Mouse (Mus musculus): ENCODE measurements around the gene Gnb4. TPM values are rescaled to one million over a fixed set of nuclear protein-coding genes. Genes with fewer than 3 reads are reported as not detected.
A peak's percentile ranks its signal among the peaks of the same experiment; 100 is the strongest.

The Gnb4 gene
- polyA plus RNA-seq, 1 experiment from 2014 or later = 85.0 TPM

DNA sequence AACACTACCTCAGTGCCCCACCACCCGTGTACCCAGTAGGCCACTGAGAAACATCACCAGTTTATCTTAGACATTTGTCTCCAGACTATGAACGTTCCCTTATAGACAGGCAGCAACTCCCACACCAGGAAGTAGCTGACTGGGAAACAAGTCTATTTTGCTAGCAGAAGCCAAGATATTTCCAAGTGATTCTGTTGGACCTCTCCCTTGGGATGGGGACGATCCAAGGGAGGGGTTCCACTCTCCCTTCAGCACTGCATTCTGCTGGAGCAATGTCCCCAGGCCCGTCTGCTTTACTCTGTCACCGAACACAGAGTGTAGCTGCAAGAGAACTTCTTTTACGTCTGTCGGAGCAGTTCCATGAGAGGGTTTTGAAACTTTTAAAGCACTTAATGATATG, 11.8 kb upstream of the Gnb4 start:
- Histone ChIP-seq H3K36me3 (ENCODE audit: control insufficient read depth, insufficient read depth, low read length) (no peaks in the 10 kb centered on the region), H3K9ac (ENCODE audit: low read depth, low read length) (no peak overlapping the region), H3K4me2 (ENCODE audit: low read depth, low read length) (peak overlapping the region; percentile 21; the same call in 1 of the 2 replicates), H3K27me3 (replicated peaks; ENCODE audit: control insufficient read depth, insufficient read depth, low read length) (no peaks in the 10 kb centered on the region), H3K9me3 (ENCODE audit: control insufficient read depth, low read length) (no peaks in the 10 kb centered on the region), H3K27ac (replicated peaks; ENCODE audit: low read depth, low read length) (no peak overlapping the region), H3K4me3 (ENCODE audit: low read depth, low read length) (no peak overlapping the region), H3K4me1 (ENCODE audit: control insufficient read depth, insufficient read depth, low read length) (no peaks in the 10 kb centered on the region)
- DNase-seq (ENCODE audit: low spot score) = no peak
- ATAC-seq (ENCODE audit: low read depth) = no peak
- 60% methylated on average over 7 of the region's 7 CpGs for WGBS

DNA sequence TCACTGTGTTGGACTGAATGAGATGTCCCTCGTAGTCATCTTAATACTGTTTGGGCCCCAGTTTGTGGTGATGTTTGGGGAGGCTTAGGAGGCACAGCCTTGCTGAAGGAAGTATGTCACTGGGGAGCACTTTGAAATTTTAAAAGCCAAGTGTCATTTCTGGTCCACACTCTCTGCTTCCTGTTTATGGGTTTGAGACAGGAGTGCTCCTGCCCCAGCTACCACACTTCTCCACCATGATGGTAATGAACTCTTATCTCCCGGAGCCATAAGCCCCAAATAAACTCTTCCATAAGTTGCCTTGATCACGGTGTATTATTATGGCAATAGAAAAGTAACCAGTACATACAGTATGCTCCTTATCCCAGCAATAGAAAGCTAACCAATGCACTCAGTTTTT, 5.7 kb upstream of the Gnb4 start:
- no peaks in the 10 kb centered on the region for H3K4me1 ChIP-seq (ENCODE audit: control insufficient read depth, insufficient read depth, low read length)
- H3K27me3 ChIP-seq (replicated peaks; ENCODE audit: control insufficient read depth, insufficient read depth, low read length) = no peaks in the 10 kb centered on the region
- no peaks in the 10 kb centered on the region for H3K36me3 ChIP-seq (ENCODE audit: control insufficient read depth, insufficient read depth, low read length)
- H3K4me3 ChIP-seq (ENCODE audit: low read depth, low read length) = no peak overlapping the region
- H3K9me3 ChIP-seq (ENCODE audit: control insufficient read depth, low read length) = no peaks in the 10 kb centered on the region
- no peak for DNase-seq (ENCODE audit: low spot score)
- H3K4me2 ChIP-seq (ENCODE audit: low read depth, low read length) = no peak overlapping the region
- no peak overlapping the region for H3K9ac ChIP-seq (ENCODE audit: low read depth, low read length)
- H3K27ac ChIP-seq (replicated peaks; ENCODE audit: low read depth, low read length) = no peak overlapping the region
- WGBS = 76% methylated on average over 3 of the region's 3 CpGs
- no peak for ATAC-seq (ENCODE audit: low read depth)

DNA sequence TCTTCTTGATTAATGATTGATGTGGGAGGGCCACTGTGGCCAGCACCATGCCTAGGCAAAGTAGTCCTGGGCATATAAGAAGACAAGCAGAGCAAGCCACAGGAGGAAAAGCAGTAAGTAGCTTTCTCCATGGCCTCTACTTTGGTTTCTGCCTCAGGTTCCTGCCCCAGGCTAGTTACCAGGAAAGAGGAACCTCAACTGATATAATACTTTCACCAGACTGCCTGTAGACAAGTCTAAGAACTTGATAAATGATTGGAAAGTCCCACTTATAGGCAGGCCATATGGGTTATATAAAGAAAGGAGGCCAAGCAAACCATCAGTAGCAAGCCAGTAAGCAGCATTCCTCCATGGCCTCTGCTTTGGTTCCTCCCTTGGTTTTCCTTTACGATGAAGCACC, 5.3 kb upstream of the Gnb4 start:
- H3K4me1 ChIP-seq (ENCODE audit: control insufficient read depth, insufficient read depth, low read length) = no peaks in the 10 kb centered on the region
- ATAC-seq (ENCODE audit: low read depth) (no peak), DNase-seq (ENCODE audit: low spot score) (no peak)
- H3K9ac ChIP-seq (ENCODE audit: low read depth, low read length) = no peak overlapping the region
- H3K9me3 ChIP-seq (ENCODE audit: control insufficient read depth, low read length) = no peaks in the 10 kb centered on the region
- WGBS = 85% methylated on average over 1 of the region's 1 CpGs
- H3K27me3 ChIP-seq (replicated peaks; ENCODE audit: control insufficient read depth, insufficient read depth, low read length) = no peaks in the 10 kb centered on the region
- H3K4me3 ChIP-seq (ENCODE audit: low read depth, low read length) = no peak overlapping the region
- H3K27ac ChIP-seq (replicated peaks; ENCODE audit: low read depth, low read length) = no peak overlapping the region
- no peak overlapping the region for H3K4me2 ChIP-seq (ENCODE audit: low read depth, low read length)
- H3K36me3 ChIP-seq (ENCODE audit: control insufficient read depth, insufficient read depth, low read length) = no peaks in the 10 kb centered on the region

DNA sequence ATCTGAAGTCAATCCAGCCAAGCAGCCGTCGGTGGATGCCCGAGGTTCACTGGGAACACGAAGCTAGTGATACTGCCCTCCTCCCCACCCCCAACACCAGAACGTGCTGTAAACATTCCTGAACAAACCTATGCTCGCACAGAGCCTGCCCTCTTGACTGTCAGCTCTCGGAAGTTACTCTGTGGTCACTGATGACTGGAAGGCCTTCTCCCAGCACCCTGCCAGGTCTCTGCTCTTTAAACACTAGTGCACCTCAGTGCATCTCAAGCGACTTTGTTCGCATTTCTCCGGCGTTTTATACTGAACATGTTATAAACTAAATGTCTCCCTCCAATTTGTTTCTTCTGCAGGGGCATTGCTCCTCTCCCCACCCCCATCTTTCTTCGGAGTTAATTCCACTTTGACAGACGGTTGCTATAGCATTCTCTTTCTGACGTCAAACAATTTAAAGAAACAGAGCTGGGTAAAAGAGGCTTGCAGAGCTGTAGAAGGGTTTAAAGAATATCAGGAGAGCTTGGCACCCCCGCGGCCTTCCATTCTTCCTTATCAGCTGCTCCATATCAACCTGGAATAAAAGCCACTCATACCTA, 763 bp upstream of the Gnb4 start:
- Histone ChIP-seq H3K27ac (replicated peaks; ENCODE audit: low read depth, low read length) (peak overlapping the region; percentile 83), H3K36me3 (ENCODE audit: control insufficient read depth, insufficient read depth, low read length) (0 out of 2 replicates have a peak, but pooled peaks cover 4% of the 10 kb centered on the region), H3K9me3 (ENCODE audit: control insufficient read depth, low read length) (no peaks in the 10 kb centered on the region), H3K4me3 (ENCODE audit: low read depth, low read length) (peak overlapping the region; percentile 61), H3K9ac (ENCODE audit: low read depth, low read length) (peak overlapping the region; percentile 77), H3K4me1 (ENCODE audit: control insufficient read depth, insufficient read depth, low read length) (0 out of 2 replicates have a peak, but pooled peaks cover 4% of the 10 kb centered on the region), H3K27me3 (replicated peaks; ENCODE audit: control insufficient read depth, insufficient read depth, low read length) (no peaks in the 10 kb centered on the region), H3K4me2 (ENCODE audit: low read depth, low read length) (peak overlapping the region; percentile 60)
- WGBS = 19% methylated on average over 16 of the region's 16 CpGs
- ATAC-seq (ENCODE audit: low read depth) (peak; percentile 28; the same call in 1 of the 2 replicates), DNase-seq (ENCODE audit: low spot score) (peak; percentile 23)

DNA sequence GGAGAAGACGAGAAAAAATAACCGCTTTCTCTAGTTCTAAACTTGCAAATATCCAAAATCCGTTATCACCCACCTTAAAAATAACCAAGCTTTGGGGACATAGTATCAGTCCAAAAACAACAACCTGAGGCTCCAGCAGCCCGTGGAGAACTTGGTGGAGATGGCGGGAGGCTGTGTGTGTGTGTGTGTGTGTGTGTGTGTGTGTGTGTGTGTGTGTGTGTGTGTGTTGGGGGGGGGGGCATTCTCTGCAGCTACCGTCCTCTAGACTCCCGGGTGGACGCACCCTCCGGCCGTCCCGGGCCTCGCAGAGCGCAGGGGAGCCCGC, 417 bp downstream of the Gnb4 start:
- H3K9me3 ChIP-seq (ENCODE audit: control insufficient read depth, low read length) = no peaks in the 10 kb centered on the region
- peak overlapping the region; percentile 60 for H3K4me2 ChIP-seq (ENCODE audit: low read depth, low read length)
- ATAC-seq (ENCODE audit: low read depth) (no peak), DNase-seq (ENCODE audit: low spot score) (no peak)
- peak overlapping the region; percentile 61 for H3K4me3 ChIP-seq (ENCODE audit: low read depth, low read length)
- peak overlapping the region; percentile 77 for H3K9ac ChIP-seq (ENCODE audit: low read depth, low read length)
- 13% methylated on average over 6 of the region's 14 CpGs for WGBS
- 0 out of 2 replicates have a peak, but pooled peaks cover 4% of the 10 kb centered on the region for H3K4me1 ChIP-seq (ENCODE audit: control insufficient read depth, insufficient read depth, low read length)
- H3K27ac ChIP-seq (replicated peaks; ENCODE audit: low read depth, low read length) = peak overlapping the region; percentile 83
- 0 out of 2 replicates have a peak, but pooled peaks cover 4% of the 10 kb centered on the region for H3K36me3 ChIP-seq (ENCODE audit: control insufficient read depth, insufficient read depth, low read length)
- H3K27me3 ChIP-seq (replicated peaks; ENCODE audit: control insufficient read depth, insufficient read depth, low read length) = no peaks in the 10 kb centered on the region

DNA sequence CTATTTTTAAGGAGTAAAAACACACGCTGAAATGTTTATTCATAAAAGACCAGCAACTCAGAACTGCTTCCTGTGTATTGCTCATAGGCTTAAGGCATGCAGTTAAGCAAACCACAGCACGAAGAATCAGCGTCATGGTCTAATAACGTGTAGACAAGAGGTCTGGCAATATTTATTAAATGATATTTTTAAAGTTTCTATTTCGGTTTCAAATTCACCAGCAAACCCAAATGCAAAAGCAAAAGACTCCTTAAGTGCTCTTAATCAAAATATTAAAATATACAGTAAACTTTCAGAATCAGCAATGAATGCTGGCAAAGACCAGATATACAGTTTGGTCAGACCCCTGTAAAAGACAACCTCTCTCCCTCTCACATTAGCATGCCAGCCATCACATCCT, 1.0 kb downstream of the Gnb4 start:
- Histone ChIP-seq H3K4me1 (ENCODE audit: control insufficient read depth, insufficient read depth, low read length) (0 out of 2 replicates have a peak, but pooled peaks cover 4% of the 10 kb centered on the region), H3K4me2 (ENCODE audit: low read depth, low read length) (peak overlapping the region; percentile 60), H3K4me3 (ENCODE audit: low read depth, low read length) (peak overlapping the region; percentile 61), H3K36me3 (ENCODE audit: control insufficient read depth, insufficient read depth, low read length) (0 out of 2 replicates have a peak, but pooled peaks cover 4% of the 10 kb centered on the region), H3K27ac (replicated peaks; ENCODE audit: low read depth, low read length) (peak overlapping the region; percentile 15; the same call in 1 of the 2 replicates), H3K27me3 (replicated peaks; ENCODE audit: control insufficient read depth, insufficient read depth, low read length) (no peaks in the 10 kb centered on the region), H3K9me3 (ENCODE audit: control insufficient read depth, low read length) (no peaks in the 10 kb centered on the region), H3K9ac (ENCODE audit: low read depth, low read length) (peak overlapping the region; percentile 77; the same call in 1 of the 2 replicates)
- no peak for ATAC-seq (ENCODE audit: low read depth)
- DNase-seq (ENCODE audit: low spot score) = peak; percentile 48
- 36% methylated on average over 5 of the region's 5 CpGs for WGBS

DNA sequence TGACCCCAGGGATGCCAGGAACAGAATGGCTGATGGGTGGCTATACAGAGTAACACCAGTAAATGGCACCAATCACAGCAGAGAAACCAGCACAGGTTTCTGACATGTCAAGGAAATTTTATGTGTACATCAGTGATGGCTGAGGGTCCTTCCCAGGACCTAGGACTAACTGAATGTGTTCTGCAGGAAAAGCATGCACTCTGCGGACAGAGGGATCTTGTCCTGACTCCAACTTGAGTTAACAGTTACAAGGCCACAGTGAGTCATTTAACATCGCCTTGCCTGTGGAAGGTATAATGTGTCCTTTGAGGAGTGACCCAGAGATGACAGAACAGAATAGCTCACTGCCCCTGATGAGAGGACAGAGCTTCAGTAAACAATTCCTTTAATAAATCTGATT, 1.6 kb downstream of the Gnb4 start:
- Histone ChIP-seq H3K9ac (ENCODE audit: low read depth, low read length) (no peak overlapping the region), H3K4me1 (ENCODE audit: control insufficient read depth, insufficient read depth, low read length) (0 out of 2 replicates have a peak, but pooled peaks cover 4% of the 10 kb centered on the region), H3K27ac (replicated peaks; ENCODE audit: low read depth, low read length) (no peak overlapping the region), H3K4me2 (ENCODE audit: low read depth, low read length) (peak overlapping the region; percentile 60), H3K4me3 (ENCODE audit: low read depth, low read length) (no peak overlapping the region), H3K27me3 (replicated peaks; ENCODE audit: control insufficient read depth, insufficient read depth, low read length) (no peaks in the 10 kb centered on the region), H3K36me3 (ENCODE audit: control insufficient read depth, insufficient read depth, low read length) (0 out of 2 replicates have a peak, but pooled peaks cover 4% of the 10 kb centered on the region), H3K9me3 (ENCODE audit: control insufficient read depth, low read length) (no peaks in the 10 kb centered on the region)
- WGBS = 65% methylated on average over 2 of the region's 2 CpGs
- DNase-seq (ENCODE audit: low spot score) (no peak), ATAC-seq (ENCODE audit: low read depth) (no peak)

DNA sequence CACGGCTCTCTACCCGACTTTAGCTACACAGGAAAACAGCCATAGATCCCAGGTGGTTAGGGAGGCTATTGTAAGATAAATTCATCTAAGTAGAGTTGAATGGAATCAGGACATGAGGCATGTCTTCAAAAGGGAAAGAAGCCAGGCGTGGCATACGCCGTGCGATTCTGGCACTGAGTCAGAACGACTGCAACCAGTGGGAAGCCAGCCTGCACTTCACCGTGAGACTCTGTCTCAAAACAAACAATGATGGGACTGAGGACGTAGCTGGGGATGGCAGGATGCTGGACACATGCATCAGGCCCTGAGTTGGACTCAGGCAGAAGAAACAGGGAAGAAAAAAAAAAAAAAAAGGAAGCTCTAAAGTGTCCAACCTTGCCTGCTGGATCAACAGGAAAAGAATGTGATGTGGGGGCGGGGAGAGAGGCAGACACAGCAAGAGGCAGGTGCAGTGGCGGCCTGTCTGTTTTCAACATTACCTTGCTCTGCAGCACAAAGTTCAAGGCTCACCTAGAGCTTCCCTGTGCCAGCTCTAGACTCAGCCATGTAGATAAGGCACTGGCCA, 4.7 kb downstream of the Gnb4 start:
- Histone ChIP-seq H3K4me2 (ENCODE audit: low read depth, low read length) (no peak overlapping the region), H3K36me3 (ENCODE audit: control insufficient read depth, insufficient read depth, low read length) (0 out of 2 replicates have a peak, but pooled peaks cover 4% of the 10 kb centered on the region), H3K9ac (ENCODE audit: low read depth, low read length) (no peak overlapping the region), H3K4me3 (ENCODE audit: low read depth, low read length) (no peak overlapping the region), H3K4me1 (ENCODE audit: control insufficient read depth, insufficient read depth, low read length) (0 out of 2 replicates have a peak, but pooled peaks cover 4% of the 10 kb centered on the region), H3K9me3 (ENCODE audit: control insufficient read depth, low read length) (no peaks in the 10 kb centered on the region), H3K27me3 (replicated peaks; ENCODE audit: control insufficient read depth, insufficient read depth, low read length) (no peaks in the 10 kb centered on the region), H3K27ac (replicated peaks; ENCODE audit: low read depth, low read length) (no peak overlapping the region)
- ATAC-seq (ENCODE audit: low read depth) (no peak), DNase-seq (ENCODE audit: low spot score) (no peak)
- 80% methylated on average over 11 of the region's 11 CpGs for WGBS

DNA sequence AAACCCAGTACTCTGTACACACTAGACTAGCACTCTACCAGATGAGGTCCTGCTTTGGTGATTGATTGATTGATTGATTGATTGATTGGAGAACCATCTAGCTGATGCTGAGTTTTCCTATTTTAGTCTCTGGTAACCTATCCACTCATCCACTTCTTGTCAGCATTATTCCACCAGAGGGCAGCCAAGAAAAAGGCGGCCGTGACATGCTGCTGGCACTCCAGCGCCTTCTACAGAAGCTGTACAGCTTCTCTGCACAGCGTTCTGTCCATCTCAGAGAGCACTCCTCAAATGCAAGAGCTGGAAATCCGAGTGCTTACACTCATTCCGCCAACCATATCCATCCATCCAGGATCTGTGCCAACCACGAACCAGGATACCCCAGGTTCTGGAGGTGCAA, 5.8 kb downstream of the Gnb4 start:
- Histone ChIP-seq H3K27ac (replicated peaks; ENCODE audit: low read depth, low read length) (no peak overlapping the region), H3K4me3 (ENCODE audit: low read depth, low read length) (no peak overlapping the region), H3K36me3 (ENCODE audit: control insufficient read depth, insufficient read depth, low read length) (0 out of 2 replicates have a peak, but pooled peaks cover 4% of the 10 kb centered on the region), H3K4me2 (ENCODE audit: low read depth, low read length) (no peak overlapping the region), H3K9me3 (ENCODE audit: control insufficient read depth, low read length) (no peaks in the 10 kb centered on the region), H3K4me1 (ENCODE audit: control insufficient read depth, insufficient read depth, low read length) (0 out of 2 replicates have a peak, but pooled peaks cover 4% of the 10 kb centered on the region), H3K9ac (ENCODE audit: low read depth, low read length) (no peak overlapping the region), H3K27me3 (replicated peaks; ENCODE audit: control insufficient read depth, insufficient read depth, low read length) (no peaks in the 10 kb centered on the region)
- WGBS = 21% methylated on average over 7 of the region's 7 CpGs
- DNase-seq (ENCODE audit: low spot score) = peak; percentile 77
- peak; percentile 67 for ATAC-seq (ENCODE audit: low read depth)

Data from embryonic facial prominence, embryonic 14.5 days (tissue).